Mouse (Mus musculus) splenic B cell, adult 2 months (primary cell): ENCODE data around the gene Cdc42.

Experiments used
- DNase-seq: peaks from one replicate; pipeline ENCODE4 v3.0.0-alpha.2; 2011; ENCODE audit warnings: low read depth, low spot score
- H3K27me3 ChIP-seq: 2 replicates; pipeline ENCODE4 v1.6.1; 2012; ENCODE audit warnings: mild to moderate bottlenecking, low read length, moderate library complexity, mixed read lengths; ENCODE audit not compliant: control insufficient read depth, poor library complexity, insufficient read depth, severe bottlenecking
- H3K36me3 ChIP-seq: 2 replicates; pipeline ENCODE4 v1.6.1; 2012; ENCODE audit warnings: mild to moderate bottlenecking, low read length, moderate library complexity, mixed read lengths; ENCODE audit not compliant: control insufficient read depth, poor library complexity, insufficient read depth, severe bottlenecking

The Cdc42 gene

GRCm38 (mm10) chr4:137377526-137378304 is 20.2 kb upstream of the Cdc42 start:
- no peak for DNase-seq
- H3K27me3 ChIP-seq: no peaks in the 10 kb centered on the region
- no peaks in the 10 kb centered on the region for H3K36me3 ChIP-seq

- Histone ChIP-seq H3K27me3 (no peaks in the 10 kb centered on the region), H3K36me3 (no peaks in the 10 kb centered on the region)
- peak; percentile 28 for DNase-seq
These were observed 19.3 kb upstream of the Cdc42 start for GRCm38 (mm10) chr4:137376778-137377177.

- no peak for DNase-seq
- Histone ChIP-seq H3K36me3 (no peaks in the 10 kb centered on the region), H3K27me3 (no peaks in the 10 kb centered on the region)
These were observed 18.1 kb upstream of the Cdc42 start for GRCm38 (mm10) chr4:137375314-137376278.

GRCm38 (mm10) chr4:137373711-137374110 is 16.2 kb upstream of the Cdc42 start:
- DNase-seq: no peak
- H3K27me3 ChIP-seq: no peaks in the 10 kb centered on the region
- H3K36me3 ChIP-seq: no peaks in the 10 kb centered on the region

GRCm38 (mm10) chr4:137371596-137372523 is 14.3 kb upstream of the Cdc42 start:
- H3K27me3 ChIP-seq: no peaks in the 10 kb centered on the region
- DNase-seq: no peak
- no peaks in the 10 kb centered on the region for H3K36me3 ChIP-seq

GRCm38 (mm10) chr4:137369954-137370750 is 12.6 kb upstream of the Cdc42 start:
- no peaks in the 10 kb centered on the region for H3K36me3 ChIP-seq
- DNase-seq: peak; percentile 53
- H3K27me3 ChIP-seq: no peaks in the 10 kb centered on the region

- no peaks in the 10 kb centered on the region for H3K36me3 ChIP-seq
- DNase-seq: no peak
- H3K27me3 ChIP-seq: no peaks in the 10 kb centered on the region
These were observed 10.7 kb upstream of the Cdc42 start for GRCm38 (mm10) chr4:137368198-137368597.

- peak; percentile 86 for DNase-seq
- H3K36me3 ChIP-seq: no peaks in the 10 kb centered on the region
- no peaks in the 10 kb centered on the region for H3K27me3 ChIP-seq
These were observed 10.0 kb upstream of the Cdc42 start for GRCm38 (mm10) chr4:137367275-137368088.

GRCm38 (mm10) chr4:137366097-137366496 is 8.6 kb upstream of the Cdc42 start:
- DNase-seq: no peak
- Histone ChIP-seq H3K36me3 (no peaks in the 10 kb centered on the region), H3K27me3 (no peaks in the 10 kb centered on the region)

GRCm38 (mm10) chr4:137365356-137366062 is 8.0 kb upstream of the Cdc42 start:
- no peaks in the 10 kb centered on the region for H3K36me3 ChIP-seq
- no peaks in the 10 kb centered on the region for H3K27me3 ChIP-seq
- DNase-seq: peak; percentile 86

GRCm38 (mm10) chr4:137364826-137365225 is 7.3 kb upstream of the Cdc42 start:
- Histone ChIP-seq H3K36me3 (no peaks in the 10 kb centered on the region), H3K27me3 (no peaks in the 10 kb centered on the region)
- no peak for DNase-seq

GRCm38 (mm10) chr4:137360996-137361395 is 3.5 kb upstream of the Cdc42 start:
- Histone ChIP-seq H3K36me3 (no peaks in the 10 kb centered on the region), H3K27me3 (no peaks in the 10 kb centered on the region)
- DNase-seq: no peak
